Mouse (Mus musculus) kidney, adult 2 months (tissue): Measurements from ENCODE around the gene Ikzf4.

Experiments used
- CTCF ChIP-seq: fragments of 200-500 bp; conservative IDR thresholded peaks from 2 replicates; pipeline ENCODE4 v1.5.1; 2011; ENCODE audit warnings: low read depth, mild to moderate bottlenecking, control low read depth, low read length, moderate library complexity, mixed read lengths; ENCODE audit not compliant: insufficient read depth, insufficient read length
- POLR2A ChIP-seq: fragments of 200-500 bp; IDR thresholded peaks from one replicate; pipeline ENCODE4 v1.6.1; 2011; ENCODE audit warnings: low read depth, low read length, control low read depth

GRCm38 (mm10) chr10:128629746-128630145, 16.0 kb downstream of the Ikzf4 start:
- TF ChIP-seq CTCF, result no peak
- TF ChIP-seq POLR2A, result no peak
